Mouse (Mus musculus): Measurements from ENCODE around the gene C2cd4b. TPM values are rescaled to one million over a fixed set of nuclear protein-coding genes. Genes with fewer than 3 reads are reported as not detected.

The C2cd4b gene
- polyA plus RNA-seq, 1 experiment from 2014 or later: 2.4 TPM

GRCm38 (mm10) chr9:67725196-67725595, 34.0 kb upstream of the C2cd4b start:
- H3K36me3 ChIP-seq (ENCODE audit: control insufficient read depth, insufficient read depth, low read length): no peaks in the 10 kb centered on the region
- no peaks in the 10 kb centered on the region for H3K27me3 ChIP-seq (ENCODE audit: control insufficient read depth, insufficient read depth, low read length)
- H3K4me3 ChIP-seq (ENCODE audit: control insufficient read depth in 1 of 2, insufficient read depth in 1 of 2, low read depth in 1 of 2, low read length in 2 of 2): no peak overlapping the region
- no peak overlapping the region for H3K9ac ChIP-seq (ENCODE audit: low read length)
- ATAC-seq (ENCODE audit: insufficient number of reproducible peaks, insufficient read depth, low FRiP score, low read depth): no peak
- WGBS: 58% methylated on average over 3 of the region's 3 CpGs
- no peak overlapping the region for H3K27ac ChIP-seq (replicated peaks in 1 of 2; ENCODE audit: control insufficient read depth in 1 of 2, insufficient read depth in 1 of 2, low read depth in 2 of 2, low read length in 2 of 2)
- H3K4me2 ChIP-seq (ENCODE audit: low read length): no peak overlapping the region
- no peaks in the 10 kb centered on the region for H3K4me1 ChIP-seq (ENCODE audit: control insufficient read depth in 2 of 2, insufficient read depth in 2 of 2, low read length in 2 of 2)
- no peaks in the 10 kb centered on the region for H3K9me3 ChIP-seq (ENCODE audit: control insufficient read depth, low read length)

DNA sequence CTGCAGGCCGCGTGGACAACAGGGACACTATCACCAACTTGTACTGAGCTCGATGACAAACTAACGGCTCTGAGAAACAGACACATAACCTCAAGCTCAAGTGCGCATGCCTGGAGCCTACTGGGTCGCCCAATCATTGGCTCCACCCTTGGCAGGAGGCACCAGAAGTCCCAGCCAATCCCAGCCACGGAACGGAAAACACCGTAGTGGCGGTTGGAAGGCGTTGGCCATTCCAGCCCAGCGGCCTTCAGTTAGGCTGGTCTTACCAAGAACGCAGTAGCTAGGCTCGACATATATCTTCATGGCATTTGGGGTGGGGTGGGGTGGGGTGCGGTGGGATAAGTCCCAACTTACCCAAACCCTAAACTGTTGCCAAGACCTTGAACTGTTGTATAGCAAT, 25.5 kb upstream of the C2cd4b start:
- Histone ChIP-seq H3K4me3 (ENCODE audit: control insufficient read depth in 1 of 2, insufficient read depth in 1 of 2, low read depth in 1 of 2, low read length in 2 of 2) (no peak overlapping the region), H3K36me3 (ENCODE audit: control insufficient read depth, insufficient read depth, low read length) (no peaks in the 10 kb centered on the region), H3K9ac (ENCODE audit: low read length) (no peak overlapping the region), H3K27me3 (ENCODE audit: control insufficient read depth, insufficient read depth, low read length) (no peaks in the 10 kb centered on the region), H3K4me1 (ENCODE audit: control insufficient read depth in 2 of 2, insufficient read depth in 2 of 2, low read length in 2 of 2) (no peaks in the 10 kb centered on the region), H3K4me2 (ENCODE audit: low read length) (no peak overlapping the region), H3K9me3 (ENCODE audit: control insufficient read depth, low read length) (no peaks in the 10 kb centered on the region), H3K27ac (replicated peaks in 1 of 2; ENCODE audit: control insufficient read depth in 1 of 2, insufficient read depth in 1 of 2, low read depth in 2 of 2, low read length in 2 of 2) (no peak overlapping the region)
- ATAC-seq (ENCODE audit: insufficient number of reproducible peaks, insufficient read depth, low FRiP score, low read depth): no peak
- 89% methylated on average over 15 of the region's 15 CpGs for WGBS

DNA sequence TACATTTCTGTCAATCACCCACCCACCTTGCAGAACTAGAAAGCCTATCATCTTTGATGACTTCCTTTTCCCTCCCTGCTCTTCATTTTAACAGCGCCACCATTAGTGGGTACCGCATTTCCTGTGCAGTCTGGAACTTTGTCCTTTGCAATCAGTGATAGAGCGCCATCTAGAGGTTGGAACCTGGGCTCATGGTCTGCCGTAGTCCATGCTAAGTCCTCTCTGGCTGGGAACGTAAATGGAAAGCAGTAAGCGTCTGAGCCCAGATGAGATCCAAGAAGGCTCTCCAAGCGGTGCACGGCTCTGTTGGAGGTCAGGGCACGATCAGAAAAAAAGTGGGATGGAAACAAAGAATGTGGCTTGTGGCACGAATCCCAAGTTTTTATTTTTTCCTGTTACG, 23.8 kb upstream of the C2cd4b start:
- 40% methylated on average over 11 of the region's 11 CpGs for WGBS
- no peak overlapping the region for H3K4me3 ChIP-seq (ENCODE audit: control insufficient read depth in 1 of 2, insufficient read depth in 1 of 2, low read depth in 1 of 2, low read length in 2 of 2)
- H3K4me1 ChIP-seq (ENCODE audit: control insufficient read depth in 2 of 2, insufficient read depth in 2 of 2, low read length in 2 of 2): no peaks in the 10 kb centered on the region
- ATAC-seq (ENCODE audit: insufficient number of reproducible peaks, insufficient read depth, low FRiP score, low read depth): no peak
- H3K9ac ChIP-seq (ENCODE audit: low read length): no peak overlapping the region
- no peaks in the 10 kb centered on the region for H3K36me3 ChIP-seq (ENCODE audit: control insufficient read depth, insufficient read depth, low read length)
- no peaks in the 10 kb centered on the region for H3K27me3 ChIP-seq (ENCODE audit: control insufficient read depth, insufficient read depth, low read length)
- H3K9me3 ChIP-seq (ENCODE audit: control insufficient read depth, low read length): no peaks in the 10 kb centered on the region
- no peak overlapping the region for H3K27ac ChIP-seq (replicated peaks in 1 of 2; ENCODE audit: control insufficient read depth in 1 of 2, insufficient read depth in 1 of 2, low read depth in 2 of 2, low read length in 2 of 2)
- no peak overlapping the region for H3K4me2 ChIP-seq (ENCODE audit: low read length)

DNA sequence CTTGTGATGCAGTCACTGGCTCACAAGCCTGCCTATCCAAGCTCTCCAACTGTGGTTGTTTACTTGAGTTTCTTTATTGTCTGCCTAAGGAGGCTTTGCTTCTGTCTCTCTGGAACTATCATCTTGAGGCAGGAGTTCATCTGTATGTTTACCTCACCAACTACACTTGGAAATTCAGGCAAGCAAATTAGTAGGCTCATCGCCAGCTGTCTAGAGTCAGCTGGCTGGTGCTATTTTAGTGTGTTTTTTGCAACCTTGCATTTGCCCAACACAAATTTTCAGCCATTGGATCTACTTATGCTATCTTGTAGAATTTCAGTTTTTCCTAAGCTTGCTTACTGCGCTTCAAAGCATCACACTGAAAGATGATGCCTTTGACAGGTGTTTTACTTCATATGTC, 18.0 kb upstream of the C2cd4b start:
- no peaks in the 10 kb centered on the region for H3K36me3 ChIP-seq (ENCODE audit: control insufficient read depth, insufficient read depth, low read length)
- H3K27me3 ChIP-seq (ENCODE audit: control insufficient read depth, insufficient read depth, low read length): no peaks in the 10 kb centered on the region
- no peak overlapping the region for H3K27ac ChIP-seq (replicated peaks in 1 of 2; ENCODE audit: control insufficient read depth in 1 of 2, insufficient read depth in 1 of 2, low read depth in 2 of 2, low read length in 2 of 2)
- no peak overlapping the region for H3K9ac ChIP-seq (ENCODE audit: low read length)
- no peaks in the 10 kb centered on the region for H3K9me3 ChIP-seq (ENCODE audit: control insufficient read depth, low read length)
- no peak overlapping the region for H3K4me3 ChIP-seq (ENCODE audit: control insufficient read depth in 1 of 2, insufficient read depth in 1 of 2, low read depth in 1 of 2, low read length in 2 of 2)
- H3K4me2 ChIP-seq (ENCODE audit: low read length): no peak overlapping the region
- WGBS: 85% methylated on average over 2 of the region's 2 CpGs
- no peaks in the 10 kb centered on the region for H3K4me1 ChIP-seq (ENCODE audit: control insufficient read depth in 2 of 2, insufficient read depth in 2 of 2, low read length in 2 of 2)
- no peak for ATAC-seq (ENCODE audit: insufficient number of reproducible peaks, insufficient read depth, low FRiP score, low read depth)

DNA sequence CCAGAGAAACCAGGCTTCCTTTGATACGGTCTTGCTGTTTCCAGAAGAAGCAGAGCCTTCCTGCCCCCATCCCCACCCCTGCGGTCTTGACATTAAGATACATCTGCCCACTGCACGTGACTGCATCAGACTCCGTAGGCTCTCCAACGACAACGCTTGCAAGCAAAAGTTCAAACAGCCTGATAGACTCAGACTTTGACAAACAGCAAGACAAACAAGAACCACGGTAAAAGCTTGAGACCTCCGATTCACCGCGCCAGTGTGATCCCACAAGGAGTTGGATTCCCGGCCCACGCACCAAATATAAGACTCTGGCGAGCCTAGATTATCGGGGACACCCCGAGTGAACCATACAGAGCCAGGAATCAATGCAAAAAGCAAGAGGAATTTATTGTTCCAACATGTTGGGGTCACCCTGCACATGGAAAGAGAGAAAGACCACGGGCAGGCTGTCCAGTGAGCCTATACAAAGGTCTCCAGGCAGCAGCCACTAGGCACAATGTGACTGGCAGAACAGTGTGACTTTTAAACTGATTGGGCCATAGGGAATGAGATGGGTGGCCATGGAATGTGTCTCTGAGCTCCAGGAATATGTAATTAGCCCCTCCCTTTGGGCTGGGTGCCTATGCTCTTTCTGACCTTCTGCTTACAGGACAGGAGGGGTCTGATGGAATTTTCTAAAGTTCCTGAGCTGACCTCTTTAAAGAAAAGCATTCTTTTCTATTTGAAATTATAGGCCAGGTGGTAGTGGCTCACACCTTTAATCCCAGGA, 5.6 kb upstream of the C2cd4b start:
- no peak for ATAC-seq (ENCODE audit: insufficient number of reproducible peaks, insufficient read depth, low FRiP score, low read depth)
- 70% methylated on average over 16 of the region's 16 CpGs for WGBS
- H3K27ac ChIP-seq (replicated peaks in 1 of 2; ENCODE audit: control insufficient read depth in 1 of 2, insufficient read depth in 1 of 2, low read depth in 2 of 2, low read length in 2 of 2): no peak overlapping the region

DNA sequence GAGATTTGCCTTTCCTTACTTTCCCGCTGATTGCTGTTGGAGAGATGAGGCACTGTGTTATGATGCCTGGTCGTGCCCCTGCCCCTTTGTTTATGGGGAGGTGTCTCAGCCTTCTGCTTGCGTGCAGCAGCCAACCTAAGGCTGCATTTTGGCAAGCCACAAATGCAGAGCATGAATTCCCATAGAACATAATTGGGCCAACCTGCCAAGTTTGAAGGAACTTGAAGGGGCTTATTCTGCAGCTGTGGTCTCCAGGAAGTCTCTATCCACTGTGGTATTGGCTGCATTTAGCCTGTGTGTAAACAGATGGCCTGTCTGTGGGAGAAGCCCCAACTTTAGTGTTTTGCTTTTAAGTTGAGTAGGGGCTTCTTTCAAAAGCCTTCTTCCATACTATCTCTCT, 4.5 kb upstream of the C2cd4b start:
- Histone ChIP-seq H3K4me3 (ENCODE audit: control insufficient read depth in 1 of 2, insufficient read depth in 1 of 2, low read depth in 1 of 2, low read length in 2 of 2) (no peak overlapping the region), H3K27ac (replicated peaks in 1 of 2; ENCODE audit: control insufficient read depth in 1 of 2, insufficient read depth in 1 of 2, low read depth in 2 of 2, low read length in 2 of 2) (no peak overlapping the region), H3K9ac (ENCODE audit: low read length) (no peak overlapping the region), H3K9me3 (ENCODE audit: control insufficient read depth, low read length) (no peaks in the 10 kb centered on the region), H3K4me1 (ENCODE audit: control insufficient read depth in 2 of 2, insufficient read depth in 2 of 2, low read length in 2 of 2) (peaks cover 4 to 7% of the 10 kb centered on the region in 2 experiments; a peak in 3 of 4 replicates), H3K27me3 (ENCODE audit: control insufficient read depth, insufficient read depth, low read length) (peaks cover 8% of the 10 kb centered on the region), H3K36me3 (ENCODE audit: control insufficient read depth, insufficient read depth, low read length) (no peaks in the 10 kb centered on the region), H3K4me2 (ENCODE audit: low read length) (no peak overlapping the region)
- no peak for ATAC-seq (ENCODE audit: insufficient number of reproducible peaks, insufficient read depth, low FRiP score, low read depth)
- WGBS: 77% methylated on average over 3 of the region's 3 CpGs

More for the DNA sequence above, 5.6 kb upstream of the C2cd4b start:
- Histone ChIP-seq H3K9ac (ENCODE audit: low read length) (no peak overlapping the region), H3K36me3 (ENCODE audit: control insufficient read depth, insufficient read depth, low read length) (no peaks in the 10 kb centered on the region), H3K9me3 (ENCODE audit: control insufficient read depth, low read length) (no peaks in the 10 kb centered on the region), H3K4me2 (ENCODE audit: low read length) (0 out of 2 replicates have a peak overlapping the region, but pooled peaks have one; percentile 6), H3K4me1 (ENCODE audit: control insufficient read depth in 2 of 2, insufficient read depth in 2 of 2, low read length in 2 of 2) (peaks cover 0 to 4% of the 10 kb centered on the region in 2 experiments; a peak in 2 of 4 replicates), H3K4me3 (ENCODE audit: control insufficient read depth in 1 of 2, insufficient read depth in 1 of 2, low read depth in 1 of 2, low read length in 2 of 2) (no peak overlapping the region), H3K27me3 (ENCODE audit: control insufficient read depth, insufficient read depth, low read length) (no peaks in the 10 kb centered on the region)

DNA sequence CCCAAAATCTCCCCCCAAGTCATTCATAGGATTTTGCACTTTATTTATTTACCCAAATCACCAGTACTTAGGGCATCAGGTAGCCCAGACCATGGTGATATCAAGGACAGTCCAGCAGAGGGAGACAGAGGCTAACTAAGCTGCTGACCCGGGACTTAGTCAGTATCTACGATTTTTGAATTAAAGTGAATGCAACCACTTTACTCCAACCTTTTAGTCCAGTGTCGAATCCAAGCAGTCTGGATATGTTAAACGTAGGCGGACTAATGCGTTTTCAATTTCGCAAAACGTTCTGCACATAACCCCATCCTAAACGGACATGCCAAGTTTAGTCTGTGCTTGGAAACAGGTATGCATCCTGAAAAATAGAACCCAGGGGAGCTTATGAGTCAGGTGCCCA, 551 bp upstream of the C2cd4b start:
- peaks cover 0 to 12% of the 10 kb centered on the region in 2 experiments; a peak in 2 of 4 replicates for H3K4me1 ChIP-seq (ENCODE audit: control insufficient read depth in 2 of 2, insufficient read depth in 2 of 2, low read length in 2 of 2)
- ATAC-seq (ENCODE audit: insufficient number of reproducible peaks, insufficient read depth, low FRiP score, low read depth): no peak
- peak overlapping the region; percentile 1 to 71; a peak in 3 of 4 replicates for H3K4me3 ChIP-seq (ENCODE audit: control insufficient read depth in 1 of 2, insufficient read depth in 1 of 2, low read depth in 1 of 2, low read length in 2 of 2)
- peaks cover 23% of the 10 kb centered on the region for H3K27me3 ChIP-seq (ENCODE audit: control insufficient read depth, insufficient read depth, low read length)
- WGBS: 2% methylated on average over 9 of the region's 9 CpGs
- 0 out of 4 replicates have a peak overlapping the region, but pooled peaks of 1 of the 2 experiments have one; percentile 24 for H3K27ac ChIP-seq (replicated peaks in 1 of 2; ENCODE audit: control insufficient read depth in 1 of 2, insufficient read depth in 1 of 2, low read depth in 2 of 2, low read length in 2 of 2)
- H3K4me2 ChIP-seq (ENCODE audit: low read length): peak overlapping the region; percentile 92
- no peaks in the 10 kb centered on the region for H3K36me3 ChIP-seq (ENCODE audit: control insufficient read depth, insufficient read depth, low read length)
- peaks cover 4% of the 10 kb centered on the region for H3K9me3 ChIP-seq (ENCODE audit: control insufficient read depth, low read length)
- H3K9ac ChIP-seq (ENCODE audit: low read length): peak overlapping the region; percentile 14; the same call in 1 of the 2 replicates
